Mouse (Mus musculus) lung, adult 2 months (tissue): ENCODE data around the gene Spg7.

Source experiments
- CTCF ChIP-seq: fragments of 200-500 bp; IDR thresholded peaks from 2 replicates; pipeline ENCODE4 v1.5.1; 2011; ENCODE audit warnings: mild to moderate bottlenecking, low read length, control low read depth; ENCODE audit not compliant: insufficient read depth
- POLR2A ChIP-seq: fragments of 200-500 bp; IDR thresholded peaks from 2 replicates; pipeline ENCODE4 v1.6.1; 2011; ENCODE audit warnings: low read depth, mild to moderate bottlenecking, control low read depth, low read length, borderline replicate concordance; ENCODE audit errors: extremely low read depth

GRCm38 (mm10) chr8:123031321-123031978 is 31.3 kb upstream of the Spg7 start:
- TF ChIP-seq CTCF (no peak), POLR2A (no peak)
